Mouse (Mus musculus) lung, postnatal 25 days (tissue): Measurements from ENCODE around the gene Ier3.

Experiments used
- DNase-seq: peaks from one replicate; pipeline ENCODE4 v3.0.0; 2022; ENCODE audit warnings: low spot score

Ier3 gene

GRCm38 (mm10) chr17:35868165-35868820 is 46.8 kb downstream of the Ier3 start:
- peak; percentile 70 for DNase-seq

- DNase-seq: no peak
These were observed 47.5 kb downstream of the Ier3 start for GRCm38 (mm10) chr17:35868961-35869345.

GRCm38 (mm10) chr17:35869346-35870067 is 48.0 kb downstream of the Ier3 start:
- DNase-seq: peak; percentile 42

- peak; percentile 89 for DNase-seq
These were observed 48.8 kb downstream of the Ier3 start for GRCm38 (mm10) chr17:35870151-35870883.

GRCm38 (mm10) chr17:35870884-35871696 is 49.6 kb downstream of the Ier3 start:
- peak; percentile 23 for DNase-seq
